Mouse (Mus musculus): ENCODE measurements around the gene Gm4881. TPM values are rescaled to one million over a fixed set of nuclear protein-coding genes. Genes with fewer than 3 reads are reported as not detected.

Gene Gm4881
- total RNA-seq, 2 experiments from 2014 or later: not detected

DNA sequence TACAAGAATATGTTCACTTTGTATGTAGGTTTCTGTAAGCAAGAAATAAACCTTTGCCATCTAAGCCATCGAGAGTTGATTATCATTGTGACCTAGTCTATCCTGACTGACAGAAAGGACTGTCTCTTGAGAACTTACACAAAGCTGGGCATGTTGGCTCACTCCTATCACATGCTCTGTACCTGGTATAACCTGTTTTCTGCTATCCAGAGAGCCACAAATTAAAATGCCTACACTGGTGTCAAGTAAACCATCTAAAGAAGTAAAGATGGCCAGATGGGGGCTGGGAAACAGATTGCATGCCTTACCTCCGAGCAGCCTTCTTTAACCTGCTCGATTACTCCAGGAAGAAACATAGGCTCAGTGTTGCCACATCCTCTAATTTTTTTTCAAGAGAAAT is 66.7 kb downstream of the Gm4881 start:
- ATAC-seq (replicated peaks; ENCODE audit: low FRiP score, poor library complexity, severe bottlenecking): no peak

Other genes with a start within 250 kb of the Gm4881 start
- gene BC049730, start 235.3 kb downstream of the Gm4881 start, total RNA-seq (2015; ENCODE audit: low replicate concordance): not detected in 2 replicates
- not detected in 2 replicates for gene BC049730, start 235.3 kb downstream of the Gm4881 start, total RNA-seq (2017; ENCODE audit: low replicate concordance)
- not detected in 2 replicates for gene Gm4763, start 217.6 kb downstream of the Gm4881 start, total RNA-seq (2015; ENCODE audit: low replicate concordance)
- gene Gm4763, start 217.6 kb downstream of the Gm4881 start, total RNA-seq (2017; ENCODE audit: low replicate concordance): not detected in 2 replicates
- gene Cd177, start 184.2 kb downstream of the Gm4881 start, total RNA-seq (2015; ENCODE audit: low replicate concordance): 66.3 and 90.3 TPM in 2 replicates
- 93.1 and 113 TPM in 2 replicates for gene Cd177, start 184.2 kb downstream of the Gm4881 start, total RNA-seq (2017; ENCODE audit: low replicate concordance)
- 5.4 and 9.2 TPM in 2 replicates for gene Ceacam10, start 167.3 kb downstream of the Gm4881 start, total RNA-seq (2015; ENCODE audit: low replicate concordance)
- gene Ceacam10, start 167.3 kb downstream of the Gm4881 start, total RNA-seq (2017; ENCODE audit: low replicate concordance): 3.9 and 9.7 TPM in 2 replicates
- gene Gm9844, start 82.3 kb downstream of the Gm4881 start, total RNA-seq (2015; ENCODE audit: low replicate concordance): not detected in 2 replicates
- 1.4 TPM in 1 of 2 replicates, not detected in the other for gene Gm9844, start 82.3 kb downstream of the Gm4881 start, total RNA-seq (2017; ENCODE audit: low replicate concordance)
- not detected in 2 replicates for gene Lypd4, start 74.6 kb downstream of the Gm4881 start, total RNA-seq (2015; ENCODE audit: low replicate concordance)
- not detected in 2 replicates for gene Lypd4, start 74.6 kb downstream of the Gm4881 start, total RNA-seq (2017; ENCODE audit: low replicate concordance)
- gene Dmrtc2, start 74.4 kb downstream of the Gm4881 start, total RNA-seq (2015; ENCODE audit: low replicate concordance): not detected in 2 replicates
- gene Dmrtc2, start 74.4 kb downstream of the Gm4881 start, total RNA-seq (2017; ENCODE audit: low replicate concordance): not detected in 2 replicates
- 474 and 634 TPM in 2 replicates for gene Rps19, start 60.1 kb downstream of the Gm4881 start, total RNA-seq (2015; ENCODE audit: low replicate concordance)
- gene Rps19, start 60.1 kb downstream of the Gm4881 start, total RNA-seq (2017; ENCODE audit: low replicate concordance): 204 and 237 TPM in 2 replicates
- 0.84 and 0.96 TPM in 2 replicates for gene Cd79a, start 47.1 kb downstream of the Gm4881 start, total RNA-seq (2015; ENCODE audit: low replicate concordance)
- 0.43 TPM in 1 of 2 replicates, not detected in the other for gene Cd79a, start 47.1 kb downstream of the Gm4881 start, total RNA-seq (2017; ENCODE audit: low replicate concordance)
- gene Arhgef1, start 41.6 kb downstream of the Gm4881 start, total RNA-seq (2015; ENCODE audit: low replicate concordance): 39.7 and 42.3 TPM in 2 replicates
- 25.0 and 31.2 TPM in 2 replicates for gene Arhgef1, start 41.6 kb downstream of the Gm4881 start, total RNA-seq (2017; ENCODE audit: low replicate concordance)
- gene Rabac1, start 28.3 kb upstream of the Gm4881 start, total RNA-seq (2015; ENCODE audit: low replicate concordance): 11.7 and 35.0 TPM in 2 replicates
- 11.0 and 11.3 TPM in 2 replicates for gene Rabac1, start 28.3 kb upstream of the Gm4881 start, total RNA-seq (2017; ENCODE audit: low replicate concordance)
- gene Atp1a3, start 61.5 kb upstream of the Gm4881 start, total RNA-seq (2015; ENCODE audit: low replicate concordance): 11.5 and 14.6 TPM in 2 replicates
- gene Atp1a3, start 61.5 kb upstream of the Gm4881 start, total RNA-seq (2017; ENCODE audit: low replicate concordance): 3.8 and 4.9 TPM in 2 replicates
- gene Grik5, start 127.9 kb upstream of the Gm4881 start, total RNA-seq (2015; ENCODE audit: low replicate concordance): 4.0 and 8.1 TPM in 2 replicates
- 6.6 and 14.4 TPM in 2 replicates for gene Grik5, start 127.9 kb upstream of the Gm4881 start, total RNA-seq (2017; ENCODE audit: low replicate concordance)
- gene Zfp574, start 128.1 kb upstream of the Gm4881 start, total RNA-seq (2015; ENCODE audit: low replicate concordance): 1.9 and 2.7 TPM in 2 replicates
- gene Zfp574, start 128.1 kb upstream of the Gm4881 start, total RNA-seq (2017; ENCODE audit: low replicate concordance): 2.0 and 2.1 TPM in 2 replicates
- 3.1 and 4.8 TPM in 2 replicates for gene Pou2f2, start 235.2 kb upstream of the Gm4881 start, total RNA-seq (2015; ENCODE audit: low replicate concordance)
- 0.56 and 1.2 TPM in 2 replicates for gene Pou2f2, start 235.2 kb upstream of the Gm4881 start, total RNA-seq (2017; ENCODE audit: low replicate concordance)